Mouse (Mus musculus): ENCODE measurements around the gene Pip4k2a. TPM values are rescaled to one million over a fixed set of nuclear protein-coding genes. Genes with fewer than 3 reads are reported as not detected.

Pip4k2a gene
- total and polyA plus RNA-seq, 3 experiments = 6.6 to 52.9 (median 20.8) TPM

DNA sequence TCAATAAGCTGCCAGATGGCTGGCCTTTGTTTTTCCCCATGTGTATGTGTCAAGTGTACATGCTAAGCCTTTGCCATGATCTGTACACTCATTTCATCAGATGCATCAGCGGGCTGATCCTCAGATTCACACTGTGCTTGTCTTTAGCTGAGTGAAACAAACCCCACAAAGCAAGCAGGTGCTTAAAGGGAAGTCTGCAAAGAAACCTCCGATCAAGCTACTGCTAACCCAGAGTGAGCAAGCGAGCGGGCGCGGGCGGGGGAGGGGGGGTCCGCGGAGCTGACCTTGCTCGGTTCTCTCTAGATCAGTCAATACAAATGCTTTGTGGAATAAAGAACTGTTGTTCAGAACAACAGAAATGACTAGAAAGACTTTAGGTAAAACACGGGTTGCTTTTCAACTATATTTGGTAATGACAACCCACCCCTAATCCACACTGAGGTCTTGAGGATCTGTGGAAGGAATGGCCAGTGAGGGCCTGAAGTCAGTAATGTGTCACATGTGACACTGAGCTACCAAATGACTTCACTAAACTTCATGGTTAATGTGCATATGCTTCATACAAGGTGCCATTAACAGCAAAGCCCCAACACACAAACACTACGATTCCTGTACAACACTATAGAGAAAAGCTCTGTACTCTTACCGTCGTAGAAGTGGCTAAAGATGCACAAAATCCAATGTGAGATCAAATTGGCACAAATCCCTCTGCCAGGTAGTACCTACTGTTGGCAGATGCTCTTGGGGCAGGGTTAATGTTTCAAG lies 81.1 kb downstream of the Pip4k2a start:
- Histone ChIP-seq H3K79me2 (replicated peaks; ENCODE audit: control insufficient read depth, extremely low read depth, insufficient read depth, poor library complexity, severe bottlenecking) (peaks cover 4% of the 10 kb centered on the region), H3K4me2 (ENCODE audit: insufficient read depth, low read depth, poor library complexity, severe bottlenecking) (peak overlapping the region; percentile 23; the same call in 1 of the 2 replicates), H3K9me3 (replicated peaks; ENCODE audit: low read length) (no peaks in the 10 kb centered on the region), H3K27ac (ENCODE audit: insufficient read depth, low read depth) (no peak overlapping the region), H3K36me3 (replicated peaks in 1 of 2; ENCODE audit: control insufficient read depth in 1 of 2, insufficient read depth in 1 of 2, low read length in 1 of 2) (no peaks in the 10 kb centered on the region), H3K27me3 (replicated peaks) (no peaks in the 10 kb centered on the region), H3K4me3 (replicated peaks in 1 of 3; ENCODE audit: low read depth in 2 of 3, low read length in 2 of 3, poor library complexity in 1 of 3) (peak overlapping the region in 2 of 3 experiments; percentile 18 to 38), H3K4me1 (ENCODE audit: control insufficient read depth in 1 of 2, insufficient read depth in 2 of 2) (peaks cover 9 to 98% of the 10 kb centered on the region in 2 experiments), H3K9ac (ENCODE audit: insufficient read depth, low read depth) (no peak overlapping the region)
- peak; percentile 55 for DNase-seq (ENCODE audit: extremely low read depth)
- TF ChIP-seq ZMIZ1 (IDR thresholded peaks at IDR 0.05; ENCODE audit: low read depth, low read length) (no peak), KAT2A (IDR thresholded peaks at IDR 0.05; ENCODE audit: insufficient replicate concordance, low read length) (no peak), PAX5 (IDR thresholded peaks at IDR 0.05; ENCODE audit: low read length) (no peak), SIN3A (IDR thresholded peaks at IDR 0.05; ENCODE audit: low read length) (no peak), ELF1 (IDR thresholded peaks at IDR 0.05; ENCODE audit: low read depth, low read length) (no peak), POLR2A (IDR thresholded peaks at IDR 0.05; ENCODE audit: low read depth, low read length) (no peak), MAX (IDR thresholded peaks at IDR 0.05; ENCODE audit: low read length) (peak; percentile 35; the same call in 1 of the 2 replicates), MAFK (IDR thresholded peaks at IDR 0.05; ENCODE audit: insufficient replicate concordance, low read length) (no peak), JUND (conservative IDR thresholded peaks at IDR 0.05; ENCODE audit: low read depth, low read length) (no peak)
- in situ Hi-C loops (cut with MboI; ENCODE audit: low pct_ligation_motif_present, low pct_unique_long_range_greater_than_20kb, low sequenced_read_pairs) = no loop called here
- dilution Hi-C loops (cut with MboI; ENCODE audit: extremely low pct_ligation_motif_present, extremely low pct_unique_long_range_greater_than_20kb, low sequenced_read_pairs) = no loop called here

DNA sequence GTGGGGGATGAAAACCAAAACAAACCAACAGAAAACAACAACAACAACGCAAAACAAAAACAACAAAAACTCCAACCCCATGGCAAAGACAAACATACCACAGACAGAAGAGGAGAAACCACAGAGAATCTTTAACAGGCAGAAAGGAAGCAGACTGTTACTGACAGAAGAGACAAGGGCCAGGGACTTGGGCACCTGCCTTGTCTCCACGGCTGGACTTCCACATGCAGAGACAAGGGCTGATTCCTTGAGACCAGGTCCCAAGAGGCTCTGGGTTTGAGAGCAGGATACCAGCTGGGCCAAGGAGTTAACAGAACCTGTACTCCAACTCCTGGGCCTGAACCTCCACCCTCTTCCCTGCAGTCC lies 81.9 kb downstream of the Pip4k2a start:
- peaks cover 13 to 98% of the 10 kb centered on the region in 2 experiments for H3K4me1 ChIP-seq (ENCODE audit: control insufficient read depth in 1 of 2, insufficient read depth in 2 of 2)
- no peak overlapping the region for H3K9ac ChIP-seq (ENCODE audit: insufficient read depth, low read depth)
- H3K9me3 ChIP-seq (replicated peaks; ENCODE audit: low read length) = no peaks in the 10 kb centered on the region
- peak overlapping the region; percentile 23; the same call in 1 of the 2 replicates for H3K4me2 ChIP-seq (ENCODE audit: insufficient read depth, low read depth, poor library complexity, severe bottlenecking)
- DNase-seq (ENCODE audit: extremely low read depth) = no peak
- H3K27ac ChIP-seq (ENCODE audit: insufficient read depth, low read depth) = no peak overlapping the region
- dilution Hi-C loops (cut with MboI; ENCODE audit: extremely low pct_ligation_motif_present, extremely low pct_unique_long_range_greater_than_20kb, low sequenced_read_pairs) (no loop called here), in situ Hi-C loops (cut with MboI; ENCODE audit: low pct_ligation_motif_present, low pct_unique_long_range_greater_than_20kb, low sequenced_read_pairs) (no loop called here)
- TF ChIP-seq IRF4 (IDR thresholded peaks at IDR 0.05; ENCODE audit: low read depth, low read length) (no peak), ELF1 (IDR thresholded peaks at IDR 0.05; ENCODE audit: low read depth, low read length) (no peak), CHD1 (IDR thresholded peaks at IDR 0.05; ENCODE audit: low read depth, low read length) (no peak), BHLHE40 (IDR thresholded peaks at IDR 0.05; ENCODE audit: low read depth, low read length) (no peak), MEF2A (IDR thresholded peaks at IDR 0.05; ENCODE audit: borderline replicate concordance, low read depth, low read length) (no peak), ETS1 (conservative IDR thresholded peaks at IDR 0.05; ENCODE audit: low read depth, low read length) (no peak), POLR2A (IDR thresholded peaks at IDR 0.05; ENCODE audit: low read depth, low read length) (no peak), MXI1 (IDR thresholded peaks at IDR 0.05; ENCODE audit: low read depth, low read length) (no peak), CHD2 (IDR thresholded peaks at IDR 0.05; ENCODE audit: low read length) (no peak), TBP (conservative IDR thresholded peaks at IDR 0.05; ENCODE audit: low read depth, low read length) (no peak), SIN3A (IDR thresholded peaks at IDR 0.05; ENCODE audit: low read length) (no peak), USF2 (conservative IDR thresholded peaks at IDR 0.05; ENCODE audit: low read depth, low read length) (no peak), TCF12 (IDR thresholded peaks at IDR 0.05; ENCODE audit: low read depth, low read length) (no peak), MAX (IDR thresholded peaks at IDR 0.05; ENCODE audit: low read length) (no peak), PAX5 (IDR thresholded peaks at IDR 0.05; ENCODE audit: low read length) (no peak), JUND (conservative IDR thresholded peaks at IDR 0.05; ENCODE audit: low read depth, low read length) (no peak), MAFK (IDR thresholded peaks at IDR 0.05; ENCODE audit: insufficient replicate concordance, low read length) (no peak)
- no peaks in the 10 kb centered on the region for H3K36me3 ChIP-seq (replicated peaks in 1 of 2; ENCODE audit: control insufficient read depth in 1 of 2, insufficient read depth in 1 of 2, low read length in 1 of 2)
- no peaks in the 10 kb centered on the region for H3K27me3 ChIP-seq (replicated peaks)
- peak overlapping the region in 1 of 3 experiments; percentile 38 for H3K4me3 ChIP-seq (replicated peaks in 1 of 3; ENCODE audit: low read depth in 2 of 3, low read length in 2 of 3, poor library complexity in 1 of 3)
- peaks cover 4% of the 10 kb centered on the region for H3K79me2 ChIP-seq (replicated peaks; ENCODE audit: control insufficient read depth, extremely low read depth, insufficient read depth, poor library complexity, severe bottlenecking)

Data from CH12.LX (cell line).